Mouse (Mus musculus): ENCODE data around the gene Rbbp5. TPM values are rescaled to one million over a fixed set of nuclear protein-coding genes. Genes with fewer than 3 reads are reported as not detected.

Gene Rbbp5
- polyA plus RNA-seq, 1 experiment = 68.1 TPM

GRCm38 (mm10) chr1:132541171-132541823 lies 64.1 kb downstream of the Rbbp5 start:
- Histone ChIP-seq H3K4me1 (ENCODE audit: control insufficient read depth, insufficient read depth, low read length) (peaks cover 32% of the 10 kb centered on the region), H3K27me3 (ENCODE audit: control insufficient read depth, insufficient read depth, low read length) (no peaks in the 10 kb centered on the region), H3K27ac (ENCODE audit: insufficient read depth, low read length) (peak overlapping the region; percentile 93), H3K4me3 (replicated peaks; ENCODE audit: insufficient read depth, low read depth, low read length) (peak overlapping the region; percentile 99)
- 4% methylated on average over 14 of the region's 14 CpGs for WGBS
- TF ChIP-seq CTCF (IDR thresholded peaks at IDR 0.05; ENCODE audit: borderline replicate concordance, insufficient read depth, low read depth, low read length) (no peak), POLR2A (IDR thresholded peaks at IDR 0.05; ENCODE audit: borderline replicate concordance, insufficient read depth, low read length) (no peak)
- DNase-seq = peak; percentile 69 to 72

GRCm38 (mm10) chr1:132541824-132542599 lies 64.8 kb downstream of the Rbbp5 start:
- Histone ChIP-seq H3K27me3 (ENCODE audit: control insufficient read depth, insufficient read depth, low read length) (no peaks in the 10 kb centered on the region), H3K4me1 (ENCODE audit: control insufficient read depth, insufficient read depth, low read length) (peaks cover 26% of the 10 kb centered on the region), H3K4me3 (replicated peaks; ENCODE audit: insufficient read depth, low read depth, low read length) (peak overlapping the region; percentile 99), H3K27ac (ENCODE audit: insufficient read depth, low read length) (peak overlapping the region; percentile 92)
- peak; percentile 22; the same call in 1 of the 2 replicates for TF ChIP-seq POLR2A (IDR thresholded peaks at IDR 0.05; ENCODE audit: borderline replicate concordance, insufficient read depth, low read length)
- TF ChIP-seq CTCF (IDR thresholded peaks at IDR 0.05; ENCODE audit: borderline replicate concordance, insufficient read depth, low read depth, low read length) = no peak
- whole genome bisulfite sequencing = 10% methylated on average over 5 of the region's 5 CpGs
- peak; percentile 55 to 62 for DNase-seq

- peaks cover 20% of the 10 kb centered on the region for H3K4me1 ChIP-seq (ENCODE audit: control insufficient read depth, insufficient read depth, low read length)
- H3K27ac ChIP-seq (ENCODE audit: insufficient read depth, low read length) = peak within 1 kb of the TSS; percentile 92
- TF ChIP-seq CTCF (IDR thresholded peaks at IDR 0.05; ENCODE audit: borderline replicate concordance, insufficient read depth, low read depth, low read length) (no peak), POLR2A (IDR thresholded peaks at IDR 0.05; ENCODE audit: borderline replicate concordance, insufficient read depth, low read length) (peak; percentile 95)
- H3K27me3 ChIP-seq (ENCODE audit: control insufficient read depth, insufficient read depth, low read length) = no peaks in the 10 kb centered on the region
- DNase-seq = peak; percentile 88 to 93
- H3K4me3 ChIP-seq (replicated peaks; ENCODE audit: insufficient read depth, low read depth, low read length) = peak within 1 kb of the TSS; percentile 99
- under 1% methylated on average over 29 of the region's 30 CpGs for WGBS
Measured at GRCm38 (mm10) chr1:132542762-132543306, 65.7 kb downstream of the Rbbp5 start, which contains the start of gene Cntn2. Gene Cntn2 (minus strand): TSS chr1:132543256.

GRCm38 (mm10) chr1:132543789-132544188 lies 66.6 kb downstream of the Rbbp5 start:
- 47% methylated on average over 8 of the region's 8 CpGs for WGBS
- H3K4me1 ChIP-seq (ENCODE audit: control insufficient read depth, insufficient read depth, low read length) = peaks cover 12% of the 10 kb centered on the region
- no peak overlapping the region for H3K27ac ChIP-seq (ENCODE audit: insufficient read depth, low read length)
- DNase-seq = peak; percentile 38 to 44
- no peak for TF ChIP-seq CTCF (IDR thresholded peaks at IDR 0.05; ENCODE audit: borderline replicate concordance, insufficient read depth, low read depth, low read length)
- TF ChIP-seq POLR2A (IDR thresholded peaks at IDR 0.05; ENCODE audit: borderline replicate concordance, insufficient read depth, low read length) = no peak
- no peak overlapping the region for H3K4me3 ChIP-seq (replicated peaks; ENCODE audit: insufficient read depth, low read depth, low read length)
- no peaks in the 10 kb centered on the region for H3K27me3 ChIP-seq (ENCODE audit: control insufficient read depth, insufficient read depth, low read length)

Other genes starting within 250 kb of the Rbbp5 start
- not detected in 2 replicates for gene Gm10188, start 247.6 kb upstream of the Rbbp5 start, polyA plus RNA-seq (2012; rRNA removed)
- gene Klhdc8a, start 178.7 kb upstream of the Rbbp5 start, polyA plus RNA-seq (2012; rRNA removed) = 25.1 and 29.6 TPM in 2 replicates
- gene Nuak2, start 161.2 kb upstream of the Rbbp5 start, polyA plus RNA-seq (2012; rRNA removed) = 2.9 and 3.3 TPM in 2 replicates
- gene Tmcc2, start 86.1 kb upstream of the Rbbp5 start, polyA plus RNA-seq (2012; rRNA removed) = 150 and 157 TPM in 2 replicates
- 32.6 and 36.5 TPM in 2 replicates for gene Dstyk, start 59.8 kb upstream of the Rbbp5 start, polyA plus RNA-seq (2012; rRNA removed)
- 5.3 and 6.1 TPM in 2 replicates for gene Tmem81, start 28.9 kb downstream of the Rbbp5 start, polyA plus RNA-seq (2012; rRNA removed)
- 165 and 168 TPM in 2 replicates for gene Cntn2, start 65.9 kb downstream of the Rbbp5 start, polyA plus RNA-seq (2012; rRNA removed)